Mouse (Mus musculus) liver, adult 2 months (tissue): ENCODE measurements at regions not wholly inside any gene's neighbourhood (a gene's known extent, or its start where the extent isn't known, plus 50 kb on each side); places are given as distances from the start of the nearest gene placed in this dataset.

Experiments
- DNase-seq: peaks from one replicate; pipeline ENCODE4 v3.0.0-alpha.2; 2011; ENCODE audit warnings: low read depth, low spot score; ENCODE audit errors: extremely low read depth
- H3K27ac ChIP-seq: fragments of 200-500 bp; replicated peaks from 2 replicates; pipeline ENCODE4 v1.5.1; 2012; ENCODE audit warnings: low read depth, mild to moderate bottlenecking, control low read depth, inconsistent platforms, low read length; ENCODE audit not compliant: insufficient read depth
- H3K27me3 ChIP-seq: fragments of 200-500 bp; 2 replicates; pipeline ENCODE4 v1.6.1; 2012; ENCODE audit warnings: mild to moderate bottlenecking, moderate library complexity, low read length, inconsistent platforms; ENCODE audit not compliant: control insufficient read depth, insufficient read depth
- H3K36me3 ChIP-seq: fragments of 200-500 bp; 2 replicates; pipeline ENCODE4 v1.6.1; 2012; ENCODE audit warnings: low read length, inconsistent platforms; ENCODE audit not compliant: control insufficient read depth, insufficient read depth
- H3K4me1 ChIP-seq: fragments of 200-500 bp; 2 replicates; pipeline ENCODE4 v1.6.1; 2011; ENCODE audit warnings: low read length; ENCODE audit not compliant: control insufficient read depth, insufficient read depth
- H3K4me3 ChIP-seq: fragments of 200-500 bp; 2 replicates; pipeline ENCODE4 v1.5.1; 2011; ENCODE audit warnings: low read depth, mild to moderate bottlenecking, control low read depth, low read length, moderate library complexity; ENCODE audit not compliant: insufficient read depth
- H3K79me2 ChIP-seq: fragments of 200-500 bp; 2 replicates; pipeline ENCODE4 v1.6.1; 2012; ENCODE audit warnings: inconsistent platforms, mild to moderate bottlenecking, low read length, moderate library complexity; ENCODE audit not compliant: control insufficient read depth, insufficient read depth
- H3K9ac ChIP-seq: fragments of 200-500 bp; 2 replicates; pipeline ENCODE4 v1.6.1; 2012; ENCODE audit warnings: low read depth, mild to moderate bottlenecking, control low read depth, inconsistent platforms, low read length
- CTCF ChIP-seq: fragments of 200-500 bp; IDR thresholded peaks from 2 replicates; pipeline ENCODE4 v1.5.1; 2011; ENCODE audit warnings: low read depth, low read length, control low read depth
- POLR2A ChIP-seq: fragments of 200-500 bp; IDR thresholded peaks from 2 replicates; pipeline ENCODE4 v1.6.1; 2011; ENCODE audit warnings: low read length, control low read depth; ENCODE audit not compliant: insufficient read depth; ENCODE audit errors: extremely low read depth
- WGBS: fragments of 180-500 bp; shearing (Covaris S2); methylation state at CpG from one replicate; pipeline ENCODE4 v1.1.7; 2018; 5-methylcytosine and 5-hydroxymethylcytosine counted together

DNA sequence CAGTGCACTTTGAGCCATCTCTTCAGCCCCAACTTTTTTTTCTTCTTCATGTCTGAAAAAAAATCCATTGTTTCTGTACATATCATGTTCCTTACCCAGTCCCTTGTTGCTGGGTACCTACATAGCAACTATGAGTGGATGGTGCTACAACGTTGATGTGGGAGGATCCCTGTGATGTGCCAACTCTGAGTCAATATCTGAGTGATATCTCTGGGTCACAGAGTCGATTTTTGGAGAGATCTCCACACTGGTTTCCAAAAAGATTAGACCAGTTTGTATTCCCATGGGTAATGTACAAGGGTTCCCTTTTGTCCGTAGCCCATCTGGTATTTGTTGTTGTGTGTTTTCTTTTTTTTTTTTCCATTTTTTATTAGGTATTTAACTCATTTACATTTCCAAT lies 165.7 kb downstream of the Gm5447 start:
- Histone ChIP-seq H3K27ac (no peak overlapping the region), H3K27me3 (no peaks in the 10 kb centered on the region), H3K36me3 (no peaks in the 10 kb centered on the region), H3K4me3 (no peak overlapping the region), H3K79me2 (no peaks in the 10 kb centered on the region), H3K9ac (no peak overlapping the region), H3K4me1 (no peaks in the 10 kb centered on the region)
- peak; percentile 85 for DNase-seq
- TF ChIP-seq POLR2A (no peak), CTCF (no peak)
- WGBS = 21% methylated on average over 3 of the region's 3 CpGs

DNA sequence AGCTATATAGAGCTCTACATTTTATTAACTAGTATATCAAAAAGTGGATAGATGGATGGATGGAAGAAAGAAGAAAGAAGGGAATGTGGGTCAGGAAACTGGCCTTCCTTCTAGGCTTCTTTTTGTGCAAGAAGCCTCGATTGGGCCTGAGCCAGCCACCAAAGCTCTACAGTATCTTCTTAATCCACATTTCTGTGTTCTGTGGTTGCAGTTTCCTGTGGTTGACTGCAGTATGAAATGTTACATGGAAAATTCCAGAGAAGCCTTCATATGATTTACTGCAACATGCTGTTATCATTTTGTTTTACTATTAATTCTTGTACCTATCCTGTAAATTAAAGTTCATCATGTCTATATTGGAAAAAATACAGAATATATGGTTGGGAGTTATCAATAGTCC lies 173.3 kb downstream of the Gm5447 start:
- H3K4me1 ChIP-seq = no peaks in the 10 kb centered on the region
- H3K27me3 ChIP-seq = no peaks in the 10 kb centered on the region
- H3K4me3 ChIP-seq = no peak overlapping the region
- H3K27ac ChIP-seq = no peak overlapping the region
- H3K9ac ChIP-seq = no peak overlapping the region
- H3K36me3 ChIP-seq = no peaks in the 10 kb centered on the region
- TF ChIP-seq POLR2A (no peak), CTCF (no peak)
- no peak for DNase-seq
- no peaks in the 10 kb centered on the region for H3K79me2 ChIP-seq
- WGBS = 44% methylated on average over 1 of the region's 1 CpGs

DNA sequence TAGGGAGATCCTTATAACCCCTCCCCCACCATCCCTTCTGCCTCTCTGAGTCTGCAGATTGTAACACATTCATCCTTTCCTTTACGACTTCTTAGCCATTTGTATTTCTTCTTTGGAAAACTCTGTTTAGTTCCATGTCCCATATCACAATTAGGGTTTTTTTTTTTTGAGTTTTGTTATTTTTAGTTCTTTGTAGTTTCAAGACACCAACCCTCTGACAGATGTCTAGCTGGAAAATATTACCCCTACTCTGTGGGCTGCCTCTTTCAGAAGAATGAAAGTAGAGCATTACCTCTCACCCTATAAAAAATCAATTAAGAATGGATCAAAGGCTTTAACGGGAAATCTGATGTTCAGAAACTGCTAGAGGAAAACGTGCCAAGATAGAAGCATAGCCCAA lies 180.1 kb downstream of the Gm5447 start:
- H3K4me3 ChIP-seq = no peak overlapping the region

GRCm38 (mm10) chr13:31163878-31164495 lies 190.0 kb downstream of the Gm5447 start:
- no peak for DNase-seq
- no peaks in the 10 kb centered on the region for H3K4me1 ChIP-seq
- no peak overlapping the region for H3K4me3 ChIP-seq
- no peaks in the 10 kb centered on the region for H3K79me2 ChIP-seq
- no peaks in the 10 kb centered on the region for H3K36me3 ChIP-seq
- WGBS = 91% methylated on average over 6 of the region's 6 CpGs
- no peak overlapping the region for H3K27ac ChIP-seq
- H3K9ac ChIP-seq = no peak overlapping the region
- no peaks in the 10 kb centered on the region for H3K27me3 ChIP-seq
- TF ChIP-seq POLR2A (no peak), CTCF (no peak)

More for the DNA sequence above, 180.1 kb downstream of the Gm5447 start:
- no peak overlapping the region for H3K27ac ChIP-seq
- DNase-seq = no peak
- H3K27me3 ChIP-seq = no peaks in the 10 kb centered on the region
- no peaks in the 10 kb centered on the region for H3K4me1 ChIP-seq
- 50% methylated on average over 3 of the region's 3 CpGs for WGBS
- TF ChIP-seq CTCF (no peak), POLR2A (no peak)
- no peaks in the 10 kb centered on the region for H3K36me3 ChIP-seq
- no peak overlapping the region for H3K9ac ChIP-seq
- no peaks in the 10 kb centered on the region for H3K79me2 ChIP-seq

GRCm38 (mm10) chr13:31166286-31166685 lies 192.3 kb downstream of the Gm5447 start:
- TF ChIP-seq CTCF = no peak
- no peak for TF ChIP-seq POLR2A
- no peak overlapping the region for H3K27ac ChIP-seq
- H3K9ac ChIP-seq = no peak overlapping the region
- H3K4me1 ChIP-seq = no peaks in the 10 kb centered on the region
- DNase-seq = no peak
- no peaks in the 10 kb centered on the region for H3K79me2 ChIP-seq
- 71% methylated on average over 5 of the region's 5 CpGs for WGBS
- no peaks in the 10 kb centered on the region for H3K27me3 ChIP-seq
- no peaks in the 10 kb centered on the region for H3K36me3 ChIP-seq
- H3K4me3 ChIP-seq = no peak overlapping the region

- H3K9ac ChIP-seq = no peak overlapping the region
- H3K36me3 ChIP-seq = no peaks in the 10 kb centered on the region
- TF ChIP-seq POLR2A = no peak
- TF ChIP-seq CTCF = no peak
- no peak overlapping the region for H3K4me3 ChIP-seq
- WGBS = 88% methylated on average over 2 of the region's 2 CpGs
- no peak overlapping the region for H3K27ac ChIP-seq
- DNase-seq = no peak
- no peaks in the 10 kb centered on the region for H3K4me1 ChIP-seq
- H3K27me3 ChIP-seq = no peaks in the 10 kb centered on the region
- no peaks in the 10 kb centered on the region for H3K79me2 ChIP-seq
These were observed 194.8 kb downstream of the Gm5447 start for GRCm38 (mm10) chr13:31168854-31169253.
